Mouse (Mus musculus) large intestine, adult 2 months (tissue): ENCODE data around the gene Commd9. TPM values are rescaled to one million over a fixed set of nuclear protein-coding genes. Genes with fewer than 3 reads are reported as not detected.

Experiments
- DNase-seq: peaks from one replicate; pipeline ENCODE4 v3.0.0-alpha.2; 2012; ENCODE audit warnings: low read depth, low spot score
- WGBS: fragments of 180-500 bp; shearing (Covaris S2); methylation state at CpG from one replicate; pipeline ENCODE4 v1.1.7; 2018; 5-methylcytosine and 5-hydroxymethylcytosine counted together
- polyA plus RNA-seq: library from polyadenylated mRNA; depleted of rRNA; stranded (reverse); fragments of >200 nt; gene quantifications from 2 replicates; pipeline ENCODE4 v1.2.3, GENCODE M21; 2012; rRNA removed

Gene Commd9
- polyA plus RNA-seq, 1 experiment = 41.4 TPM

GRCm38 (mm10) chr2:101907386-101908022 is 21.5 kb downstream of the Commd9 start:
- DNase-seq = no peak
- 91% methylated on average over 10 of the region's 10 CpGs for WGBS

DNA sequence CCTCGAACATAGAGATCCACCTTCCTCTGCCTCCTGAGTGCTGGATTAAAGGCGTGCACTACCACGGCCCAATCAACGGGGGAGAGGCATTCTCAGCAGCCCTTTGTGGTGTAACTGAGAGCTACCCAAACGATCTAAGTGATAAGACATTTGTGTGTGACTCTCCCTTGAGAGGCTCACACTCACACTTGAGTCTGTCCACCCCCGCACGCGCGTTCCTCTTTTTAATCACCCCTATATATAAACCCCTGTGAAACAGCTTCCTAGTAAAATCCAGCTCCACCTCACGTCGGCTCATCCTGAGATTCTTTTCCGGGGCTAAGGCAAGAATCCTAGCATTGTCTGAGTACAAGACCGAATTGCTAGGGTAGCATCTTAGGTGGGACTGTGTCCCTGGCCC is 22.7 kb downstream of the Commd9 start:
- no peak for DNase-seq
- 79% methylated on average over 13 of the region's 13 CpGs for WGBS

DNA sequence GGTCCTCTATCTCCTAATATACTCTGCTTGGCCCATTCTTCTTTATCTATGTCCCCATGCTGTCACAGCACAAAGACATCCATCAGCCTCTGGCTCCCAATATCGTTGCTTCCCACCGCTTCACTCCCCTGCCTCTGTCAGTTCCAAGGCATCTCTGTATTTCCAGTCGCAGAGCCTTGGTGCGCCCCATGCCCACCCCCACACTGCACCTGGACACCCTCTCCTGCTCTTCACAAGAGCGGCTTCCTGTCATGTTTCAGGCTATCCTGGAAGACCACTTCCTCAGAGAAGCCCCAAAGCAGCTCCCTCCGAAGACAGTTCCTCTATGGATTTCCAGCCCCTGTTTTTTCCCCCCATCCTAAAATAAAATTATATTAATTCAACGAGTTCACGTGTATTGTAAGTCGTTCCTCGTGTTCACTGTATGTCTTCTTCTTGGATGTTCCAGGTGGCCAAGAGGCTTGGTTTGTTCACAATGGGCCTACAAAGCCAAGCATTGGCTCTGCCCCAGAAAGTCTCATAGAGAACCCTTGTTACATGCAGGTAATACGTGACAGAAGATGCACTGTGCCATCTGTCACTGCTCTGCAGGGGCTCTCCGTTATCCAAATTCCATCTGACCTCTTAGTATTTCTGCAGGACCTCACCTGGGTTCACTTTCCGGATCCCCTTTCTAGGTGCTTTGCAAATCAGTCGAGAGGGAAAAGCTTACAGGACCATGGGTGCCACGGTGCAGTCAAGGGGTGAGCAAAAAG is 23.5 kb downstream of the Commd9 start:
- no peak for DNase-seq
- WGBS = 92% methylated on average over 15 of the region's 15 CpGs

DNA sequence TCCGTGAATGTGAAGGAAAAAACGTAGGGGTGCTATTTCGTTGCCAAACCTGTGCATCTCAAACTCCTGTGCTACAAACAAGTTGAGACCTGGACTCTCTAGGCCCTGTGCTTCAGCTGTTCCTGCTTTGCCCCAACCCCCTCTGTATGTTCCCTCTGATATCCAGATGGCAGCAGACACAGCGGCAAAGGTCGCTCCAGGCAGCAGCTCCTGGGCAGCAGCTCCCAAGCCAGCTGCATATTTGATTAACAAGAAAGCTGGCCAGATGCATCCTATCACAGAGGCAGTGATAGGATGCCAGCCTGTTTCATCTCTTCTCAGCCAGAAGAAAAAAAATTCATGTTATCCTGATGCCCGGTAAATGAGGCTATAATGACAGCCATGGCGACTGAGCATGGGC is 32.5 kb downstream of the Commd9 start:
- 91% methylated on average over 7 of the region's 7 CpGs for WGBS

GRCm38 (mm10) chr2:101920136-101920554 is 34.1 kb downstream of the Commd9 start:
- 75% methylated on average over 2 of the region's 2 CpGs for WGBS
- DNase-seq = no peak

More for the DNA sequence above, 32.5 kb downstream of the Commd9 start:
- DNase-seq = no peak

GRCm38 (mm10) chr2:101922302-101922701 is 36.3 kb downstream of the Commd9 start:
- DNase-seq = no peak
- 85% methylated on average over 4 of the region's 4 CpGs for WGBS

GRCm38 (mm10) chr2:101923181-101923580 is 37.1 kb downstream of the Commd9 start:
- 27% methylated on average over 4 of the region's 4 CpGs for WGBS
- peak; percentile 43 for DNase-seq

DNA sequence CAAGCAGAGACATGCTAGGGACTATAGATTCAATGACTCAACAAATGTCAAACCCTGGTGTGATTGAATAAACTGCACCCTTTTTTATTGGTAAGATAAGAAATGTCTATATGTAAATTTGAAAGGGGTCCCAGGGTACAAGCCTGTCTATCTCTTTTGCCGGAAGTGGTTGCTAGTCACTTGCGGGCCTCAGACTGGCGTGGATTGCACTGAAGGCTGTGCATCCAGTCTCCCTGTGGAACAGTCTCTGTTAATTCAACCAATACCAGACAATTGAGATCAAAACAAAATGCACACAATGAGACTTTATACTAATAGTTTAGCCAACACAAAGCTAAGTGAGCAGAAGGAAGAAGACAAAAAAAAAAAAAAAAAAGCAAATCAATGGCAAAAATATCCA is 39.1 kb downstream of the Commd9 start:
- WGBS = 52% methylated on average over 3 of the region's 3 CpGs
- no peak for DNase-seq

DNA sequence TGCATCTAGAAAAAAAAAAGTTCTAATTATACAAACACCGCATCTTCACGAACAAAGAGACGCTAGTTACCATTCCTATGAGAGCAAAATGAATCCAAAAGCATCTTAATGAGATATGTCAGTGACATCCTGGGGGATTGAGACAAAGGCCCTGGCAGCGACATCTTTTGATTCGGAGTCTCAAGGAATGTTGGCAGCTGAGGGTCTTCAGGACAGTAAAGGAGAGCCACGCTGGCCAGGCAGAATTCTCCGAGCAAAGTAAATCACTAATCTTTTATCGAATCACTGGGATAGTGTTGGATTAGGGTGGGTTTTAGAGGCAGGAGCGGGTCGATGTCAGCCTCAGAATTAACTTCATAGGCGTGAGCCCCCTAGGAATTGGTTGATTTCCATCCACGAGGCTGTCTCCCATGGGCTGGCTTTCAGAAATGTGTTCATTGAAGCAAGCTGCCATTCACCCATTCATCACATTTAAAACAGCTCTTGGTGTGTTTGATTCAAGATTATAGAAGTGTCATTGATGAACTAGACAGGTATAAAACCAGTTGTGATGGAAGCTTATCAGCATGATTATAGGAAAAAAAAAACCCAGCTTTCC is 39.6 kb downstream of the Commd9 start:
- WGBS = 89% methylated on average over 12 of the region's 12 CpGs
- DNase-seq = no peak

GRCm38 (mm10) chr2:101932169-101932936 is 46.3 kb downstream of the Commd9 start:
- DNase-seq = peak; percentile 40
- 40% methylated on average over 14 of the region's 14 CpGs for WGBS

DNA sequence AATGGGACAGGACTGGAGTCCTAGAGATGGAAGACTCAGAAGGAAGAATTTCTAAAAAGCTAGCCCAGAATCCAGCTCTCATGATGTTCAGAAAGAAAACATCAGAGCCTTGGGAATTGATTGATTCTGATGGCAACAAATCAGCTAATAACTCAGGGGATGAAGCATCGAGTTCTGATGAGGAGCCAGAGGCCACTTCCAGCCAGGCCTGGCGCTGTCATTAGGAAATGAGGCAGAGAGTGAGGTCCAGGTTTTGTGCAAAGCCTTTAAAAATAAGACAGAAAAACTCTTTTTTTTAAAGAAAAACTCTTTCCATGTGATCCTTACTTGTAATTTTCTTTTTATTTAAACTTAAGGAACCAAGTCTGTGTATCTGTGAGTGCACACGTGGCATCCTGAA is 47.3 kb downstream of the Commd9 start:
- 91% methylated on average over 3 of the region's 3 CpGs for WGBS

GRCm38 (mm10) chr2:101935006-101935405 is 49.0 kb downstream of the Commd9 start:
- no peak for DNase-seq
- 90% methylated on average over 1 of the region's 1 CpGs for WGBS

More for the DNA sequence above, 47.3 kb downstream of the Commd9 start:
- DNase-seq = no peak

GRCm38 (mm10) chr2:101950716-101951520 is 64.9 kb downstream of the Commd9 start:
- no peak for DNase-seq

More at GRCm38 (mm10) chr2:101950716-101951520, 64.9 kb downstream of the Commd9 start:
- WGBS = 77% methylated on average over 7 of the region's 7 CpGs

Other genes starting within 250 kb of the Commd9 start
- not detected in 2 replicates for gene Rag1, start 236.7 kb upstream of the Commd9 start, polyA plus RNA-seq
- gene B230118H07Rik, start 236.7 kb upstream of the Commd9 start, polyA plus RNA-seq = 1.9 and 2.7 TPM in 2 replicates
- 6.0 and 9.2 TPM in 2 replicates for gene Traf6, start 207.8 kb upstream of the Commd9 start, polyA plus RNA-seq
- 1.7 TPM in 2 replicates for gene Prr5l, start 3.2 kb upstream of the Commd9 start, polyA plus RNA-seq